Comparison of ENCODE assay signal across 11 mouse cellular contexts in the genomic region with DNA sequence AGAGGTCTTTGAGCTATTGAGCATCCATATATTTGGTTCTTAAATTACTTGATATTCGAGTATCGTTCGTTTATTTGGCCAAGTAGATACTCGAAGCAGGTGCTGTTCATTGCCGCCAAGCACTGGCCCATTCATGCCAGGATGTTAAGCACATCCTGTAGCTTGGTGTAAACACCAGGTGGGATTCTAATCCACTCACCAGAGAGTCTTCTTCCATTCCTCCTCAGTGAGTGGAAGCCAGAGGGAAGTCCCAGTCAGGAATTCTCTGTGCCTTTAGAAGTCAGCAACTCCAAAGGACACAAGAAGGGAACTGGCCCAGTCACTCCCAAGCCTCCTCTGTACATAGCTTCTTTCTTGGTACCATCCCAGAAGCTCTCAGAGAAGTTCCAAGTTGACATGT. TPM values are rescaled to one million over a fixed set of nuclear protein-coding genes. Genes with fewer than 3 reads are reported as not detected.
DNase-seq lines count a peak whose midpoint lies in the region; ATAC-seq and TF ChIP-seq lines count a peak whose summit lies in the region.
"Had no signal": no experiment of that assay in that cellular context is flagged by ENCODE, and none has a peak within 500 bp of the region (broad histone marks: within the 10 kb centered on the region; RNA-seq: fewer than 3 reads in every experiment).

Gene Cd28, plus strand, starts transcription at position 234 of the 400 bp plus-strand sequence.

- no peak within 1 kb of the TSS for H3K9ac ChIP-seq in liver, adult 2 months (ENCODE audit: low read depth, low read length)
- no peak within 1 kb of the TSS for H3K9ac ChIP-seq in heart, embryonic 13.5 days
- H3K9ac ChIP-seq in liver, postnatal 0 days (replicated peaks): no peak within 1 kb of the TSS

- H3K4me2 ChIP-seq in heart, embryonic 13.5 days: no peak within 1 kb of the TSS
- no peak within 1 kb of the TSS for H3K4me2 ChIP-seq in liver, postnatal 0 days (ENCODE audit: low read depth, low read length)

- TF ChIP-seq EP300 in liver, postnatal 0 days (IDR thresholded peaks at IDR 0.05; ENCODE audit: low read depth): no peak

- no peaks in the 10 kb centered on the region for H3K9me3 ChIP-seq in heart, embryonic 13.5 days
- H3K9me3 ChIP-seq in liver, postnatal 0 days (ENCODE audit: low read length): no peaks in the 10 kb centered on the region

- ATAC-seq in heart, embryonic 13.5 days (ENCODE audit: extremely low read depth, insufficient number of reproducible peaks, low FRiP score, low TSS enrichment): no peak
- no peak for ATAC-seq in liver, postnatal 0 days
- no peak for ATAC-seq in granulocyte monocyte progenitor cell, adult 5-6 weeks (replicated peaks; ENCODE audit: poor library complexity, severe bottlenecking)
- ATAC-seq: midbrain, embryonic 16.5 days had no signal

- WGBS in liver, adult 2 months: 81% methylated on average over 5 of the region's 5 CpGs
- 82% methylated on average over 5 of the region's 5 CpGs for WGBS in heart, embryonic 13.5 days
- 85% methylated on average over 5 of the region's 5 CpGs for WGBS in liver, postnatal 0 days (ENCODE audit: insufficient replicate concordance)

- H3K4me3 ChIP-seq in liver, adult 2 months (ENCODE audit: insufficient read depth, low read depth, low read length): no peak within 1 kb of the TSS
- H3K4me3 ChIP-seq in heart, embryonic 13.5 days: no peak within 1 kb of the TSS
- no peak within 1 kb of the TSS for H3K4me3 ChIP-seq in liver, postnatal 0 days (ENCODE audit: low read depth, low read length)

- H3K4me1 ChIP-seq in liver, adult 2 months (ENCODE audit: control insufficient read depth, insufficient read depth, low read length): peaks cover 4% of the 10 kb centered on the region; the same call in 1 of the 2 replicates
- H3K4me1 ChIP-seq in heart, embryonic 13.5 days: peaks cover 15% of the 10 kb centered on the region
- no peaks in the 10 kb centered on the region for H3K4me1 ChIP-seq in liver, postnatal 0 days (ENCODE audit: insufficient read depth)

- H3K27ac ChIP-seq in liver, adult 2 months (replicated peaks; ENCODE audit: insufficient read depth, low read depth, low read length): peak within 1 kb of the TSS; percentile 38; the same call in 1 of the 2 replicates
- H3K27ac ChIP-seq in heart, embryonic 13.5 days (replicated peaks): peak within 1 kb of the TSS; percentile 77
- 0 out of 2 replicates have a peak within 1 kb of the TSS, but pooled peaks have one; percentile 44 for H3K27ac ChIP-seq in liver, postnatal 0 days (ENCODE audit: low read depth)

- no peak for DNase-seq in liver, adult 2 months (ENCODE audit: extremely low read depth, low read depth, low spot score)
- no peak for DNase-seq in liver
- DNase-seq in gastrocnemius, adult 8-10 months (ENCODE audit: low spot score in 2 of 2): peak; percentile 12 to 50
- DNase-seq in liver, postnatal 0 days: no peak
- no peak for DNase-seq in cerebellum, adult 18-20 months
- DNase-seq in frontal cortex, postnatal 10 days (ENCODE audit: low spot score in 2 of 2): no peak
- DNase-seq: retina, postnatal 1 day; thymus, postnatal 36 days had no signal

- TF ChIP-seq POLR2A in liver, adult 2 months (IDR thresholded peaks at IDR 0.05; ENCODE audit: extremely low read depth, insufficient read depth, low read length): no peak

- no peaks in the 10 kb centered on the region for H3K79me2 ChIP-seq in liver, adult 2 months (ENCODE audit: control insufficient read depth, insufficient read depth, low read length)

- no peak for TF ChIP-seq CTCF in liver, adult 2 months (IDR thresholded peaks at IDR 0.05; ENCODE audit: low read depth, low read length)
- no peak for TF ChIP-seq CTCF in liver, postnatal 0 days (IDR thresholded peaks at IDR 0.05; ENCODE audit: low read depth)

- no peaks in the 10 kb centered on the region for H3K36me3 ChIP-seq in liver, adult 2 months (ENCODE audit: control insufficient read depth, insufficient read depth, low read length)
- no peaks in the 10 kb centered on the region for H3K36me3 ChIP-seq in heart, embryonic 13.5 days
- no peaks in the 10 kb centered on the region for H3K36me3 ChIP-seq in liver, postnatal 0 days (replicated peaks; ENCODE audit: insufficient read depth, low read length)

- H3K27me3 ChIP-seq in liver, adult 2 months (ENCODE audit: control insufficient read depth, insufficient read depth, low read length): no peaks in the 10 kb centered on the region
- no peaks in the 10 kb centered on the region for H3K27me3 ChIP-seq in heart, embryonic 13.5 days (replicated peaks)
- no peaks in the 10 kb centered on the region for H3K27me3 ChIP-seq in liver, postnatal 0 days (ENCODE audit: insufficient read depth, low read length)

RNA-seq across cellular contexts. Expression of gene Cd28, which starts in this region (rescaled TPM):
- 0.28 and 0.54 TPM in 2 replicates for total RNA-seq in liver, adult 2 months (2014; rRNA removed)
- polyA plus RNA-seq in liver, adult 2 months (2012; rRNA removed): 0.06 and 0.10 TPM in 2 replicates
- total RNA-seq in gastrocnemius, adult 8-10 months (2022): 1 to 10 TPM; 2.4 to 4.7 (median 4.1) TPM
- polyA plus RNA-seq in heart, embryonic 13.5 days (2015; fragmentation: Nextera tagmentation; extraction: Ambion mirVana): 0.25 and 0.31 TPM in 2 replicates
- 0.05 and 0.07 TPM in 2 replicates for polyA plus RNA-seq in liver, postnatal 0 days (2015; fragmentation: Nextera tagmentation; extraction: Ambion mirVana)
- total RNA-seq in granulocyte monocyte progenitor cell, adult 5-6 weeks (2014; fragmentation: Nextera tagmentation): 1.4 and 3.2 TPM in 2 replicates
- total RNA-seq in granulocyte monocyte progenitor cell, adult 5-6 weeks (2017): 1.0 and 2.3 TPM in 2 replicates

Comparison
In these comparisons a context has a peak if more than half of its experiments do, and no peak if none do; other contexts are left out.
1. DNase-seq: peak in gastrocnemius, adult 8-10 months (2 of 2); none in liver, adult 2 months (single experiment), liver (single experiment), liver, postnatal 0 days (single experiment), cerebellum, adult 18-20 months (0 of 2) and frontal cortex, postnatal 10 days (0 of 2).
2. Peak in every context shown above with its lines, with median percentiles within 50 percentile points of each other: H3K27ac ChIP-seq.